Mouse (Mus musculus): ENCODE results near the gene Pcolce2. TPM values are rescaled to one million over a fixed set of nuclear protein-coding genes. Genes with fewer than 3 reads are reported as not detected.

The Pcolce2 gene
- total RNA-seq, 1 experiment: 27.0 TPM

DNA sequence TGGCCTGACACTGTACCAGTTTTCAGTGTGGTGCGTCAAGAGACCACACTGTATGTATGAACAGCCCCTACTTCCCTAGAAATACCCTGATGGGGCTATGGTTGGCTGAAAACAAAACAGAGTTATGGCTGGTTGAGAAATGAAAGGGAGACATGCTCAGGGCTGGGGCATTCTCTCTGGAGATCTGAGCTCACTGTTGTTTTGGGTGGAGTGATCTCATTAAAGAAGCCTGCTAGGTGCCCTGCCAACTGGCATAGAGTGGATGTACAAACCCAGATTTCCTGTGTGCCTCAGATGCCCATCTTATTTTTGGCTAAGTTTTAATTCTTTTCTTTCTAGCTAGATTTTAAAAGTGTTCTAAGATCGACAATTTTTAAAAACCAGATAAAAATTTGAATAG is 20.5 kb downstream of the Pcolce2 start:
- H3K4me1 ChIP-seq (ENCODE audit: control insufficient read depth in 2 of 2, insufficient read depth in 2 of 2, low read length in 2 of 2, poor library complexity in 1 of 2): peaks cover 0 to 2% of the 10 kb centered on the region in 2 experiments; a peak in 1 of 4 replicates
- H3K27ac ChIP-seq (ENCODE audit: insufficient read depth, low read depth, low read length, poor library complexity, severe bottlenecking): no peak overlapping the region
- H3K9ac ChIP-seq (ENCODE audit: insufficient read depth, low read depth, low read length, poor library complexity, severe bottlenecking): no peak overlapping the region
- no peak overlapping the region for H3K4me3 ChIP-seq (ENCODE audit: insufficient read depth in 1 of 2, low read depth in 1 of 2, low read length in 2 of 2, poor library complexity in 1 of 2, severe bottlenecking in 1 of 2)
- no peaks in the 10 kb centered on the region for H3K9me3 ChIP-seq (ENCODE audit: control insufficient read depth, insufficient read depth, low read depth, low read length)
- H3K36me3 ChIP-seq (ENCODE audit: control insufficient read depth, insufficient read depth, low read length, poor library complexity, severe bottlenecking): no peaks in the 10 kb centered on the region
- no peak for TF ChIP-seq ZC3H11A (IDR thresholded peaks at IDR 0.05; ENCODE audit: borderline replicate concordance, low read depth, low read length)
- TF ChIP-seq CHD2 (IDR thresholded peaks at IDR 0.05; ENCODE audit: low read depth, low read length): no peak
- TF ChIP-seq MAFK (IDR thresholded peaks at IDR 0.05; ENCODE audit: insufficient read depth, low read depth, low read length): no peak
- no peak for TF ChIP-seq HCFC1 (IDR thresholded peaks at IDR 0.05; ENCODE audit: borderline replicate concordance, insufficient read depth, low read length)
- TF ChIP-seq ZNF384 (IDR thresholded peaks at IDR 0.05; ENCODE audit: low read depth, low read length): no peak
- in situ Hi-C loops (cut with MboI; ENCODE audit: low sequenced_read_pairs in 2 of 2, unreplicated experiment in 2 of 2): no loop called here
- DNase-seq (ENCODE audit: low read depth, low spot score): no peak

GRCm38 (mm10) chr9:95664290-95664989 is 27.0 kb downstream of the Pcolce2 start:
- no peak for TF ChIP-seq CHD2 (IDR thresholded peaks at IDR 0.05; ENCODE audit: low read depth, low read length)
- no peak for TF ChIP-seq ZC3H11A (IDR thresholded peaks at IDR 0.05; ENCODE audit: borderline replicate concordance, low read depth, low read length)
- TF ChIP-seq MAFK (IDR thresholded peaks at IDR 0.05; ENCODE audit: insufficient read depth, low read depth, low read length): no peak
- TF ChIP-seq ZNF384 (IDR thresholded peaks at IDR 0.05; ENCODE audit: low read depth, low read length): no peak
- TF ChIP-seq HCFC1 (IDR thresholded peaks at IDR 0.05; ENCODE audit: borderline replicate concordance, insufficient read depth, low read length): no peak
- Histone ChIP-seq H3K9ac (ENCODE audit: insufficient read depth, low read depth, low read length, poor library complexity, severe bottlenecking) (no peak overlapping the region), H3K36me3 (ENCODE audit: control insufficient read depth, insufficient read depth, low read length, poor library complexity, severe bottlenecking) (no peaks in the 10 kb centered on the region), H3K4me3 (ENCODE audit: insufficient read depth in 1 of 2, low read depth in 1 of 2, low read length in 2 of 2, poor library complexity in 1 of 2, severe bottlenecking in 1 of 2) (no peak overlapping the region), H3K27ac (ENCODE audit: insufficient read depth, low read depth, low read length, poor library complexity, severe bottlenecking) (no peak overlapping the region), H3K9me3 (ENCODE audit: control insufficient read depth, insufficient read depth, low read depth, low read length) (no peaks in the 10 kb centered on the region), H3K4me1 (ENCODE audit: control insufficient read depth in 2 of 2, insufficient read depth in 2 of 2, low read length in 2 of 2, poor library complexity in 1 of 2) (peaks cover 0 to 5% of the 10 kb centered on the region in 2 experiments; a peak in 1 of 4 replicates)
- DNase-seq (ENCODE audit: low read depth, low spot score): no peak
- in situ Hi-C loops (cut with MboI; ENCODE audit: low sequenced_read_pairs in 2 of 2, unreplicated experiment in 2 of 2): no loop called here

GRCm38 (mm10) chr9:95665835-95666234 is 28.4 kb downstream of the Pcolce2 start:
- no peak overlapping the region for H3K4me3 ChIP-seq (ENCODE audit: insufficient read depth in 1 of 2, low read depth in 1 of 2, low read length in 2 of 2, poor library complexity in 1 of 2, severe bottlenecking in 1 of 2)
- no peaks in the 10 kb centered on the region; the same call in 1 of the 2 replicates for H3K36me3 ChIP-seq (ENCODE audit: control insufficient read depth, insufficient read depth, low read length, poor library complexity, severe bottlenecking)
- H3K9ac ChIP-seq (ENCODE audit: insufficient read depth, low read depth, low read length, poor library complexity, severe bottlenecking): no peak overlapping the region
- H3K27ac ChIP-seq (ENCODE audit: insufficient read depth, low read depth, low read length, poor library complexity, severe bottlenecking): no peak overlapping the region
- H3K4me1 ChIP-seq (ENCODE audit: control insufficient read depth in 2 of 2, insufficient read depth in 2 of 2, low read length in 2 of 2, poor library complexity in 1 of 2): peaks cover 0 to 5% of the 10 kb centered on the region in 2 experiments; a peak in 1 of 4 replicates
- no peaks in the 10 kb centered on the region for H3K9me3 ChIP-seq (ENCODE audit: control insufficient read depth, insufficient read depth, low read depth, low read length)
- TF ChIP-seq MAFK (IDR thresholded peaks at IDR 0.05; ENCODE audit: insufficient read depth, low read depth, low read length) (no peak), CHD2 (IDR thresholded peaks at IDR 0.05; ENCODE audit: low read depth, low read length) (no peak), ZNF384 (IDR thresholded peaks at IDR 0.05; ENCODE audit: low read depth, low read length) (no peak), HCFC1 (IDR thresholded peaks at IDR 0.05; ENCODE audit: borderline replicate concordance, insufficient read depth, low read length) (no peak)
- in situ Hi-C loops (cut with MboI; ENCODE audit: low sequenced_read_pairs in 2 of 2, unreplicated experiment in 2 of 2): no loop called here
- no peak for DNase-seq (ENCODE audit: low read depth, low spot score)

DNA sequence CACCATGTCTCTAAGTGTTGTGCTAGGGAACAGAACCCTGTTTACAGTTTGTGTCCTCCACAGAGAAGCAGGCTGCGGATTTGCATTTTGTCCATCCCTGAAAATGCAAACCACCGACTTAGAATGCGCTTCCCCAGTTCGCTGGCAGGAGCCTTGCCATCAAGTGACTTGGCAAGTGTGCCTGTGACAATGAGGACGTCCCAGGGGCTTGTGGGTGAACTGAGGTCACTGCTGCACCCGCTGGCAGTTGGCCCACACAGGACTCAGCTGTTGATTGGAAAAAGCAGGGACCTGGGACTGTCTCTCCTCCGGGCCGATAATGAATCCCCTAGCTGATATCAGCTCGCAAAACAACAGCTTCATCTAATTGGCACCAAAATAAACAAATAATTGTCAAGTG is 30.4 kb downstream of the Pcolce2 start:
- peaks cover 0 to 5% of the 10 kb centered on the region in 2 experiments; a peak in 1 of 4 replicates for H3K4me1 ChIP-seq (ENCODE audit: control insufficient read depth in 2 of 2, insufficient read depth in 2 of 2, low read length in 2 of 2, poor library complexity in 1 of 2)
- TF ChIP-seq MAFK (IDR thresholded peaks at IDR 0.05; ENCODE audit: insufficient read depth, low read depth, low read length): no peak
- no peak for TF ChIP-seq ZC3H11A (IDR thresholded peaks at IDR 0.05; ENCODE audit: borderline replicate concordance, low read depth, low read length)
- TF ChIP-seq ZNF384 (IDR thresholded peaks at IDR 0.05; ENCODE audit: low read depth, low read length): no peak
- no peak for TF ChIP-seq HCFC1 (IDR thresholded peaks at IDR 0.05; ENCODE audit: borderline replicate concordance, insufficient read depth, low read length)
- TF ChIP-seq CHD2 (IDR thresholded peaks at IDR 0.05; ENCODE audit: low read depth, low read length): no peak
- H3K9me3 ChIP-seq (ENCODE audit: control insufficient read depth, insufficient read depth, low read depth, low read length): no peaks in the 10 kb centered on the region
- H3K9ac ChIP-seq (ENCODE audit: insufficient read depth, low read depth, low read length, poor library complexity, severe bottlenecking): no peak overlapping the region
- no peaks in the 10 kb centered on the region; the same call in 1 of the 2 replicates for H3K36me3 ChIP-seq (ENCODE audit: control insufficient read depth, insufficient read depth, low read length, poor library complexity, severe bottlenecking)
- no peak for DNase-seq (ENCODE audit: low read depth, low spot score)
- H3K4me3 ChIP-seq (ENCODE audit: insufficient read depth in 1 of 2, low read depth in 1 of 2, low read length in 2 of 2, poor library complexity in 1 of 2, severe bottlenecking in 1 of 2): no peak overlapping the region
- in situ Hi-C loops (cut with MboI; ENCODE audit: low sequenced_read_pairs in 2 of 2, unreplicated experiment in 2 of 2): no loop called here
- no peak overlapping the region for H3K27ac ChIP-seq (ENCODE audit: insufficient read depth, low read depth, low read length, poor library complexity, severe bottlenecking)

Measured in ES-E14 (cell line).